Mouse (Mus musculus): ENCODE measurements at regions not wholly inside any gene's neighbourhood (a gene's known extent, or its start where the extent isn't known, plus 50 kb on each side); places are given as distances from the start of the nearest gene placed in this dataset.

DNA sequence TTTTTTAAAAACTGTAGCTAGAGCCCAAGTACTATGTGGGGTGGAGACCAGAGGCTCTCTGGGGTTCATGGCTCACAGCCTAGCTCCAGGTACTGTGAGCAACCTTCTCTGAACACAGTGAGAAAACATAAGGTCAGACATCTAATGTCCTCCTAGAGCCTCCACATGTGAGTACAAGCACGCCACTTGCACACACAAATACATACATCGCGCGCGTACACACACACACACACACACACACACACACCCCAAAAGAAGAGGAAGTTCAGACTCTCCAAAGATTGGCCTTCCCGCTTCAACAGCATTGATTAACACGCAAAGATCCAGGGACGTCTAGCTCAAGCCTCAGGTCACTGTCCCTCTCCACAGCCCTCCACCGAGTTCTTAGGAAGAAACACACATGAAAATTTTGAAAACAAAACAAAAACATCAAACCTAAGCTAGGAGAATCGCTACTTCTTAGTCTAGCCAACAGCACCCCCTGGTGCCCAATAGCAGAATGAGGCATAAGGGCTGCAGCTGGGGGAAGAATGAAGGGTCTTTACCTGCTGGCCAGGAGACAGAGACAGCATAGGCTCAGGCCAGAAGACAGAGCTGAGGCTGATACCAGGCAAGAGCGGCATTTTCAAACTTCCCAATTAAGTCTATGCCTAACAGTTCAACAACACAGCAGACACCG, 90.7 kb upstream of the Usp24 start:
- peak; percentile 53 for DNase-seq (ENCODE audit: low spot score)

DNA sequence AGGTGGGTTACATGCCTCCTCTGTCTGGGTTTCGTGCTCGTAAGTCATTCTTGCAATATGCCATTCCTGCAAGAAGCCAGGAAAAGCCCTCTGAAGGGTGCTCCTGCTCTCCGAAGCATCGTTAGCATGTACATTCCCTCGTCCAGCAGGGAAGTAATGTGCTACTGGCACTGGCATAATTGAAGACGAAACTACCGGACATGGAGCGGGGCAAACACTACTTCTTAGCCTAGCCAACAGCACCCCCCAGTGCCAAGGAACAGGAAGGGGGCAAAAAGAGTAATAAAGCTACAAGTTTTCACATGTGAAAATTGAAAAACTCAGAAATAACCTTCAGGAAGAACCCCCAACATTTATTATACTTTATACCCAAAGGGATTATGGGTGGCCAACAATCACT, 88.6 kb upstream of the Usp24 start:
- DNase-seq (ENCODE audit: low spot score) = no peak

DNA sequence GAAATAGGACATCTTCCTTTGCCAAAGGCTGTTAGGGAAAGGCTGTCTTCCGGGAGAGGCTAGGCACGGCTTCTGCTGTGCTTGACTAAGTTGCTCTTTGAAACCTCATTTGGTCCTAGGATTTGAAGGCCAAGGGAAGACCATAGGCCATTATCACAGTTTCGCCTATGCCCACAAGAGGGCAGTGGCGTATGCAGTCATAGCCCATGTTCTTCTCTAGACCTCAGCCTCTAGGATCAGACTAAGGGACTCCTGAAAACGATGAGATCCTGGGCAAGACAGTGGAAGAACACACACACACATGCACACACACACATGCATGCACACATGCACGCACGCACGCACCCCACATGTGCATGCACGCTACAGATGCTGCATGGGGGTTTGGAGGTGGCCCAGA, 87.5 kb upstream of the Usp24 start:
- DNase-seq (ENCODE audit: low spot score) = peak; percentile 82

DNA sequence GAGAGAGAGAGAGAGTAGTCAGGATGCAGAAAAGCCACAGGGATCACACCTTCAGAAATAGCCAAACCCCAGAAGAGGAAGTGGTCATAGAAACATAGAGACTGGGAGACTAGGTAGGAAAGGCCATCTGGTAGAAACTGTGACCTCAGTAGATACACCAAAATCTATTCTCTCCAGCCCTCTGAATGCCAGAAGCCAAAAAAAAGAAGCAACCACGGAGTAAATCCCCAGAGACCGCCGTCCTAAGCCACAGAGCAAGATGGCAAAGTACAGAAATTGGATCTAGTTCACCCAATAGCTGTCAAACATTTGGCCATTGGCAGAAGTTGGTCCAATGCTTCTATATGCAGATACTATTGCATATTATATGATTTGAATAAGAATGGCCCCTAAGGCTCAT, 86.5 kb upstream of the Usp24 start:
- no peak for DNase-seq (ENCODE audit: low spot score)

DNA sequence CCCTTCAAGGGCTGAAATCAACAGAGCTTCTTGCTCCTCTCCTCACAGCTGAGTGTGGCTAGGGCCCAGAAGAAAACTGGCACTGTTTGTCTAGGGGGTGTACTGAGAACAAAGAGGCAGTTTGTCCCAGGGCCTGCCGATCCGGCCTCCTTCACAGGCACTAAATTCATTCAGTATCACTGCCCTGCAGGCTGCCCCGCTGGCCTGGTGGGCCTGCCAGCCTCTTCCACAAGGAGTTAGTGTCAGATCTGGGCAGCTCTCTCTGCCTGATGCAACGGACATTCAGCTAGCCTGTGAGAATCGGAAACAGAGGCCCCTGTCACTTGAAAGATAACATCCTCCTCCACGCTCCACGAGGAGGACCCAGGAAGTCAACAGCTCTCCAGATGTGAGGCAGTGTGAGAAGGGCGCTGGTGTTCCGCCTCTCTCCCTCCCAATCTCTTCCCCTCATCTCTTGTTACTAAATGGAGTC, 83.5 kb upstream of the Usp24 start:
- no peak for DNase-seq (ENCODE audit: low spot score)

DNA sequence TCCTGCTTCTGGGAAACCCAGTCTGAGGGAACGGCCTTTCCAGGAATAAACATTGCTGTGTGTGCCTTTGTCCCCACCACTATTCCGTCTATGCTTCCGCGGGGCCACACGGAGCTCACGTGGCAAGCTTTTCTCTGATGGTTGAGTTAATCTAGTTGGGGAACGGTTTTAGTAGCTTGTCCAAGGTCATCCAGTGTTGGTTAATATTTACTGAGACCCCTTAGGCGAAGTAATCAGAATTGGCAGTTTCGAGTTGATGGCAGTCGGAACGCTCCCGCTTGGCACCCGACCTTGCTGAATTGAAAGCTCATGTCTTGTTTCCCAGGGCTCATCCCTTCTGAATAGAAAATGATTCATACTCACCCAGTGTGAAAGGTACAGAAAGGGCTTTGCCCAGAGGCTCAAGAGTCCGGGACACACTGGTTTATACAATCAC, 71.6 kb upstream of the Usp24 start:
- DNase-seq (ENCODE audit: low spot score) = no peak

DNA sequence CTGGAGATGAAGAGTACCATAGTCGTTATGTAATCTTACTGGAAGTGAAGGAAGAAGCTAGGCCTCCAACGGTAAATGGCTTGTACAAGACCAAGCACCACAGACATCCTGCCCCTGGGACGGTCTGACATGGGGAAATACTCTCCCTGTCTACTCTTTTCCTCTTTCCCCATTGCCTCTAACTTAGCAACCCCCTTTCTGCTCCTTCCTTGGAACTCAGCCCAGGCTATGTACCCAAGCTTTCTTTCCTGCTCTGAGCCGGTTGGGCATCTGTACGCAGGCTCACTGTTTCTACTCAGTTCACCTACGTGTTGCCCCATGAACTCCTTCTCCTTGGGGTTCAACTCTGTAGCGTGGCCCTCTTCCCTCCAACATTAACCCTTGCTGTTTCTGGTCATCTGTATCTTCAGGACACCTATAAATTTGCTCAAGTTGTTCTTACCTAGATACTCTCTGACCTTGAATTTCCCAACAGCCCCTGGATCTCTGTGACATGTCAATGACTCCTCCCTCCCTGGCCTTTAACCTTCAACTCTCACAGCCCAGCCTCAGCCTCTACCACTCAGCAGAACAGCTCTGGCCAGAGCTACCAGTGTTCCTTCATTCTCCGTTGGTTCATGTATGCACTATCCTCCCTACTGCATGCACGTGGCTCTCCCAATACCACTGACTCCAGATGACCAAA, 71.0 kb upstream of the Usp24 start:
- no peak for DNase-seq (ENCODE audit: low spot score)

DNA sequence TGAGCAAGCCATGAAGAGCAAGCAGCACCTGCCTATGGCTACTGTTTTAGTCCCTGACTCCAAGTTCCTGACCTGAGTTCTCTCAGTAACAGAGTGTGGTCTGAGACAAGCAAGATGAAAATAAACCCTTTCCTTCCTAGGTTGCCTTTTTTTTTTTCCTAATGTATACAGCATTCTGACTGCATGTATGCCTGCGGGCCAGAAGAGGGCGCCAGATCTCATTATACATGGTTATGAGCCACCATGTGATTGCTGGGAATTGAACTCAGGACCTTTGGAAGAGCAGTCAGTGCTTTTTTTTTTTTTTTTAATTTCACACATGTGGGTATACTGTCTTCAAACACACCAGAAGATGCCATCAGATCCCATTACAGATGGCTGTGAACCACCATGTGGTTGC, 69.3 kb upstream of the Usp24 start:
- no peak for DNase-seq (ENCODE audit: low spot score)

DNA sequence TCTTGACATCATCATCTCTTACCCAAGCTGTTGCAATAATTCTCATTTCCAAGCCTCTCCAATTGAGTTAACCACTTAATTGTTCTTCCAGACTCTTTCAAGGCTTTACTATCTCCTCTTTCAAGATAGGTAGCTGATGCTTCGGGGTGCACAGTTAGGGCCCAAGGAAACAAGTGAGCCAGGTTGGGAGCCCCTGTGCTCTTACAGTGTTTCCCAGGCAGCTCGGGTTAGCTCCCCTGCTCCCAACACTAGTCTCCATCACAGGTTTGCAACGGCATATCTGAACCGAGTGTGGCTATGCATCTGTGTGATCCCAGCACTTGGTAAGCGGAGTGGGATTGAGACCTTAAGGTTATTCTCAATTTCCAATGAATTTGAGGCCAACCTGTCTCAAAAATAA, 68.6 kb upstream of the Usp24 start:
- no peak for DNase-seq (ENCODE audit: low spot score)

DNA sequence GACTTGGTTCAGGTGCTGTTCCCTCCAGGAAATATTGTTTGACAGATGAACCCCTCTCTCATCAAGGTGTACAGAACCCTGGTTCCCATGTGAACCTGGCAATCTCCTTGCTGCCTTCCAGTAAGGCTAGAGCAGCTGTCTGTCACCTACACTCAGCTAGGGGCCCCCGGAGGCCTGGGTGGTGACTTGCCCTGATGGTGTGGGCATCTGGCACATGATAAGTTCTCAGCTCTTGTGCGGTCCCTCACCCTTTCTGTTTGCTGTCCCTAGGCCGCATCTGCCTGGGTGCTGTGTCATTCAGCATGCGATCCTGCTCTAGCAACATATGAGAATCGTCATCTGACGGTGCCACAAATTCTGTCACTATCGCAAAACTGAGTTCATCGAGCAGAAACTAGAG, 67.7 kb upstream of the Usp24 start:
- DNase-seq (ENCODE audit: low spot score) = no peak

DNA sequence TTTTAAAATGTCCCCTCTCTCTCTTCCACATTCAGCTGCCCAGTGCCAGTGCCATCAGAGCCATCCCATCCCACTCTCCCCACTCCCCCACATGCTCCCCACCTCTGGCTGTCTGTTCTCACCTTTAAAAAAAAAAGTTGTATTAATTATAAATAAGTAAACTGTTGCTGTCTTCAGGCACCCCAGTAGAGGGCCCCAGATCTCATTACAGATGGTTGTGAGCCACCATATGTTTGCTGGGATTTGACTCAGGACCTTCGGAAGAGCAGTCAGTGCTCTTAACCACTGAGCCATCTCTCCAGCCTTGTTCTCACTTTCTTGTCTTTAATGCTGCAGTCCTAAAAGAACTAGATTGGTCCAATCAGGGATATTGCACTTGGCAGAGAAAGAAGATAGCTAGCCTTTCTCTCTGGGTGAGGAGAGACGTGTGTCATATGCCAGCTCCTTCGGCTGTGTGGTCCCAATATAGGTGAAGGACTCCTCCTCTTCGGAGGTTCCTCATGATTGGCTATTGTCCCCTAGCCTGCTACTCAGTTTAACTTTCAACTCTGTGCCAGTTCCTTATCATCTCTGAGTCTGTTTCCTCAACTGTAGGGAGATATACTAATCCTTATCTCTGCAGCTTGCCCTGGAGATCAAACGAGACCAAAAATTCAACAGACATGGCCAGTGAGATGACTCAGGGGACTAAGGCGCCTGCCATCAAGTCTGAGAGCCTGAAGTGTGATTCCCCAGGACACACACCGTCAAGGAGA, 66.8 kb upstream of the Usp24 start:
- DNase-seq (ENCODE audit: low spot score) = no peak

DNA sequence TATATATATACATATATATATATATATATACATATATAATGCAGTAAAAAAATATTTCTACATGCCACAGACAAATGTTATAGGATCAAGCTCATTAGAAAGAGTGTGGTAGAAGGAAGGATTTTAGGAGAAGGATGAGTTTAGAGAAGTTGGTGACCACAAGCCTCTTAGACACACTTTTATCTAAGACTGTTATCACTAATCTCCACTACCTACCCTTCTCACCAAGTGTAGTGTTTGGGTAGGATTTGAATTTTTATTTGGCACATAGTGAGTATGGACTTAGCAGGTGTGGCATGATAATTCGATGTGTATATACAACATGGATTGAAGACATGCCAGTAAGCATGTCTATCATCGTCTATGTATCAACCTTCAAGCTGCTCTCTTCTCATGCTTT, 66.0 kb upstream of the Usp24 start:
- DNase-seq (ENCODE audit: low spot score) = no peak

DNA sequence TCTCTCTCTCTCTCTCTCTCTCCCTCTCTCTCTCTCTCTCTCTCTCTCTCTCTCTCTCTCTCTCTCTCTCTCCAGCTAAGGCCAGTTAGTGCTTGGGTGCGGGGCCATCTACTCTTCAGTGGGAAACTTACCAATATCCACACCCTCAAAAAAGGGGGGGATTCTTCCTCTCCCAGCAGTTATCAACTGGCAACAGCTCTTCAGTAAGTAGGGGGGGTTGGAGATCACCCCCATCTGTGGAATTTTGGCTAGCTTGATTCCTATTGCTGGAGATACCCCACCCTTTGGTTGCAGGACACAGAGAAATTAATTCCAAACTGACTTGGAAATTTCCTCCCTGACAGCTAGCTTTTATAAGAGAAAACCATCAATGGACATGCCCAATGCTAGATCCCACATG, 64.6 kb upstream of the Usp24 start:
- no peak for DNase-seq (ENCODE audit: low spot score)

DNA sequence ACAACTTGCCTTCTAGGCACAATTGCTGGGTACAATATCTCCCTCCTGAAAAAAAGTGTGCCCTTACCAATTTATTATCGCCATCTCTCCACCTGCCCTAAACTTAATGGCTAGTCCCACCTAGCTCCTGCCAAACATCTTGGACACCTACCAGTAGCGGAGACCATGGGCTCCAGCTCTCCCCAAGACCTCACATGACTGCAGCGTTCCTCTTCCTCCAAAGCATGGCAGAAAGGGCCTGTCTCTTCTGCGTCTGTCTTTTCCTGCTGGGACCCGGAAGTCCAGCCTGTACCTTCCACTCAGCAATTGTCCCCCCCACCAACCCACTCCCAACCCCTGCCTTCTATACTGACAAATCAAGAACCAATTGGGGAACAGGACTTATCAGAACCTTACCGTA, 63.1 kb upstream of the Usp24 start:
- DNase-seq (ENCODE audit: low spot score) = no peak

DNA sequence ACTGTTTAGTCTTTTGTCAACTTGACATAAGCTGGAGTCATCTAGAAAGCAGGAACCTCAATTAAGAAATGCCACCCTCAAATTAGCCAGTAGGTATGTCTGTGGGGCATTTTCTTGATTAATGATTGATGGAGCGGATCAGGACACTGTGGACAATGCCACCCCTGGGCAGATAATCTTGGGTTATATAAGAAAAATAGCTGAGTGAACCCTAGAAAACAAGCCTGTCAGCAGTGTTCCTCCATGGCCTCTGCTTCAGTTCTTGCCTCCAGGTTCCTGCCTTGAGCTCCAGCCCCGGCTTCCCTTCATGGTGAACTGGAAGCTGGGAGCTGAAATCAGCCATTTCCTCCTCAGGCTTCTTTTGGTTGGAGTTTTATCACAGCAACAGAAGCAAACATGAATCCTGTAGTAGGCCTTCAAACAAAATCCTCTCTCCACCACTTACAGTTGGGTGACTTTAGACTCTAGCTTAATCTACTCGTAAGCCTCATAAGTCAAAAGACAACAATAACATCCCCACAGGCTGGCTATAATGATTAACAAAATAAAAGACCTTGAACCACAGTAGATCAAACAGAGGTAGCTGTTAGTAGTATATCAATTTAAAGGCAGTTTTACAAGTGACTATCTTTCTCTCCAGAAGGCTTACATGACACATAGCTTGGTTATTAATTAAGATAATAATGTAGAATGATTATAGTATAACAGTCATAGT, 61.1 kb upstream of the Usp24 start:
- no peak for DNase-seq (ENCODE audit: low spot score)

DNA sequence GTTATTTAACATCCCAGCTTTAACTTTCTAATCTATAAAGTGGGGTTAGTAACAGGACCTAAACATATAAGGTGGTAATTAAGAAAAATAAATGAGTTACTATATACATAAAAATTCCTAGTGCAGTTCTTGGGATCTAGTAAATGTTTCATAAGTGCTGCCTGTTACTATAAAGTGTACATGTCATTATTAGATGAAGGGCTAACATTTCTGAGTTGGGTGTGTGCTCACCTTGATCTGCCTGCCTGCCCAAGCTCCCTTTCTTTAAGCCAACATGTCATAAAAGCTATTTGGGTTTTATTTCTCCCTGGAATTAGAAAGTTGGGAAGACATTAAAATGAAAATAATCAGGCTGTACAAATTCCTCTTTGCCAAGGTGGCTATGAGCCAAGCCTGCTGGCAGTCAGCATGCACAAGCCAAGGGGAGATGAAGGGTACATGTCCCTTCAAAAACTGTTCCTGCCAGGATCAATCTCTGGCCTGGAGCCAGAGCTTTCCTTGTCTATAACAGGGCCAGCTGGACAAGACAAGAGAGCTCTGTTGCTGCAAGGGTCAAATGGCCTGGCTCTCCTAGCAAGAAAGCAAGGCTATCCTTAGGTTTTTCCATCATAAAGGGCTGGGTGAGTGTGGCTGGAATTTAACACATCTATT, 59.9 kb upstream of the Usp24 start:
- DNase-seq (ENCODE audit: low spot score) = peak; percentile 37

DNA sequence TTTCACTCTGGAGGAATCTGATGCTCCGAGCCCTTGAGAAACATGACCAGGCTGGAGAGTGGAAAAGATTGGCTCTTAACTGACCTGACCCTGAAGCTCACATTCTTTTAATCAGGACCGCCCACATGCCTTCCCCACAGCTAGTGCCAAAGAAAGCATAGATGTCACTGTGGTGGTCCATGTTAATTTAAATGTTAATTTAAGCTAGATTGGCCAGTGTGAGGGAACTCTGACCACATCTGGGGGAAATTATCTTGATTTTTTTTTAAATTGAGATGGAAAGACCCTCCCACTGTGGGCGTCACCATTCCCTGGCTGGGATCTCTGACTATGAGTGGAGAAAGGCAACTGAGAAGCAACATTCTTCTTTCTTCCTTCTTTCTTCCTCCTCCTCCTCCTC, 54.6 kb upstream of the Usp24 start:
- DNase-seq (ENCODE audit: low spot score) = no peak

DNA sequence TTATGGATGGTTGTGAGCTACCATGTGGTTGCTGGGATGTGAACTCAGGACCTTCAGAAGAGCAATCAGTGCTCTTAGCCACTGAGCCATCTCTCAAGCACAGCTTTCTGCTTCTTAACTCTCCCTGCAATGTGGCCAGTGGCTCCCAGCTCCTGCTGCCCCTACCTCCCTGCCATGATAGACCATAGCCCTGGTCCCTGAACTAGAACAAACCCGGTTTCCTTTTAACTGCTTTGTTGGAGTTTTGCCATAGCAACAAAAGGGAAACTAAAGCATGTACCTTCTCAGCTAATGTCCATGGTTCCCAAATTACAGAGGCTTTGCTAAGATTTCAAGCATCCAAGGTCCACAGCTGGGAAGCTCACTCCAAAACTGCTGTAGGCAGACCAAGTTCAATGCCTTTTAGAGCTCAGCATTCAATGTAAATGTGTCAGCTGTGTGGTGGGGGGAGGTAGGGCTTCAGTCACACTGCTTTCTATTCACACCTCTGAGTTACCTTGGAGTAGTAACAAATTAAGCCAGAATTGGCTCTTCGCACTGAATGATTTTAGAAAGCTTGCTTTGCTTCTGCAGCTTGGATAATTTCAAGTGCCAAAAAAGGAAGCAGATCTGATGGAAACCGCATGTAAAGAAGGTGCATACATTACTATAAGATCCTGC, 54.0 kb upstream of the Usp24 start:
- DNase-seq (ENCODE audit: low spot score) = no peak

DNA sequence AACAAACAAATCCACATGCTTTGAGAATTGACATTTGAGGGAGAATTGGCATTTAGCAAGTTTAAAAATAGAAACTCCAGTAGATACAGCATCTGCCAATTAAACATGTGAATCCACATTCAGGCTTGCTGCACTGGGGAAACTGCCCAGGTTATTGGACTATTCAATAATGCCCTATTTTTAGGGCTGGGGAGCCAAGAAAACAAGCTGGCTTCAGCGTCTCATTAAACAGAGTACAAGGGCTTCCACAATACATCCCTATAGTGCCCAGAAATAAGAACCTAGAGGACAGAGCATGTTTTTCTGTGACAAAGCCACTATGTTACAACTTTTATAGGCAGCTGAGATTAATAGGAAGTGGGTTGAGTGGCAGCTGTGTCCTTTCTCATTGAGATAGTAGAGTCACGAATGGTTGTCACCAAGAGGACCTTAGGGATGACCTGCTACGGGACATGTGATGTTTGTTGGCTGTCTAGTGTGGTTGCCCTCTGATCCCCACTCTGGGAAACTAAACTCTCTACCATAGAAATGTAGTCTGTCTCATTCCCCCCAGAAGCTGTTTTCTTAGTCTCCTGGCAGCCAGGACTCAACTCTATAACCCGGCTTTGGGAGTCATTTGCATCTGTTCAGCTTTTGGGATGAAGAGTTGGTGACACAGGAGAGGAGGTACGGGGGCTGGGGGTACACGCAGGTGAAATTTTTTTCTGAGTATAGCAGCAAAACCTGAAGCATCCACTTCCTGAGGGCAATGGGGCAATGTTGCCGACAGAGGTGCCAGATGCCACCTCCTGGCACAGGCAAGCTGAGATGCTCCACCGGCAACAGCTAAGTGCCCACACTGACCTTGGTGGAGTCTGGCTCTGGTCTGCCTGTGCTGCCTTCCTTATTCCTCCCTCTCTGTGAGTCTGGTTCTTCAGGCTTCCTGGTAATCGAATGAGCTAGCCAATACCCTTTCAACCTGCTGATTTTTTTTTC, 53.0 kb upstream of the Usp24 start:
- peak; percentile 72 for DNase-seq (ENCODE audit: low spot score)
